Mouse (Mus musculus): ENCODE data around the gene Abcd3.

DNA sequence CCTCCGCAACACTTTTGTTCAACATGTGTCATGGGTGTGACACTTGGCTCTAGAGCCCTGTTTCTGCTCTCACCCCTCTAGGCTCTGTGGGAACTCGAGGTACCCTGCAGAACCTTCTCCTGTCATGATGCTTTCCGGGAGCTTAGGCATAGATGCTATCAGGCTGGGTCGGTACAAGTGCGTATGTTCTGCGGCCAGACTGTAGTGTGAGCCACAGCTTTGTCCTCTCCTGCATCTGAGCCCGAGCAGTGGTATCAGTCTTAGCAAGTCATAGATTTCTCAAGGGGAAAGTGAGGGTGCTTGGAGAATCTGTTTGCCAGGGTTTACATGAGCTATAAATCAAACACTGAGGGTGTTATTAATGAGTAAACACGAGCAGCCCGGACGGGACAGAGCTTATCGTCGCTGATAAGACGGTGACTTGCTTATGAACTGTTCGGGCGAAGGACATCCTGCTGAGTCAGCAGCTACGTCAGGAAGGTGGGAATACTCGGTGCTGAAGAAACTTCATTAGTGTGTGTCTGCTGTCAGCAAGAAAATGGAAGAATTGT lies 101.9 kb downstream of the Abcd3 start:
- TF ChIP-seq CTCF (IDR thresholded peaks at IDR 0.05; ENCODE audit: extremely low read depth, insufficient read depth, low read length), result no peak
- TF ChIP-seq POLR2A (IDR thresholded peaks at IDR 0.05; ENCODE audit: extremely low read depth, insufficient read depth, low read length), result no peak

Measured in cortical plate, adult 2 months (tissue).